ENCODE assay signal across 7 mouse cellular contexts in the genomic region with DNA sequence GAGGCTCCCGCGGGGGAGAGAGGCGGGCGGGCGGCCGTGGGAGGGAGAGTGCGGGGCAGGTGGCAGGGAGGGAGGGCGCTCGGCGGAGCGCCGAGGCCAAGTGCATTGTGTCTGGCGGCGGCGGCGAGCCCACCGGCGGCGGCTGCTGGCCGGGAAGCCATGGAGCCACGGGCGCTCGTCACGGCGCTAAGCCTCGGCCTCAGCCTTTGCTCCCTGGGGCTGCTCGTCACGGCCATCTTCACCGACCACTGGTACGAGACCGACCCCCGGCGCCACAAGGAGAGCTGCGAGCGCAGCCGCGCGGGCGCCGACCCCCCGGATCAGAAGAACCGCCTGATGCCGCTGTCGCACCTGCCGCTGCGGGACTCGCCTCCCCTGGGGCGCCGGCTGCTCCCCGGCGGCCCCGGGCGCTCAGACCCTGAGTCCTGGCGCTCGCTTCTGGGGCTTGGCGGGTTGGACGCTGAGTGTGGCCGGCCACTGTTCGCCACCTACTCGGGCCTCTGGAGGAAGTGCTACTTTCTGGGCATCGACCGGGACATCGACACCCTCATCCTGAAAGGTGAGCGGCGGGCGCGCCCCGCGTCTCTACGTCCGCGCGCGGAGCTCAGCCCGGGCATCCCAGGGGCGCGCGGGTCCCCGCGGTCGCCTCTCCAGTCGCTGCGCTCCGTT. TPM values are rescaled to one million over a fixed set of nuclear protein-coding genes. Genes with fewer than 3 reads are reported as not detected.
DNase-seq lines count a peak whose midpoint lies in the region; ATAC-seq and TF ChIP-seq lines count a peak whose summit lies in the region.

A gene (plus strand): TSS at position 103 of the 669 bp plus-strand sequence.

- H3K9me3 ChIP-seq in E14TG2a.4 (ENCODE audit: low read length), result no peaks in the 10 kb centered on the region
- no peaks in the 10 kb centered on the region for H3K9me3 ChIP-seq in midbrain, embryonic 13.5 days

- ATAC-seq in midbrain, embryonic 13.5 days, result peak; percentile 87

- TF ChIP-seq CTCF in E14TG2a.4 (conservative IDR thresholded peaks at IDR 0.05; ENCODE audit: low read length), result no peak

- intact Hi-C loops in left cerebral cortex, postnatal 4 days (cut with DNase I), result no loop called here

- H3K4me3 ChIP-seq in E14TG2a.4 (replicated peaks; ENCODE audit: low read length), result peak within 1 kb of the TSS; percentile 89
- peak within 1 kb of the TSS; percentile 85 for H3K4me3 ChIP-seq in midbrain, embryonic 13.5 days (replicated peaks)

- H3K27me3 ChIP-seq in E14TG2a.4 (ENCODE audit: insufficient read depth, low read length), result peaks cover 69% of the 10 kb centered on the region
- no peaks in the 10 kb centered on the region for H3K27me3 ChIP-seq in midbrain, embryonic 13.5 days

- H3K27ac ChIP-seq in midbrain, embryonic 13.5 days, result peak within 1 kb of the TSS; percentile 84

- H3K4me1 ChIP-seq in E14TG2a.4 (replicated peaks; ENCODE audit: low read depth, low read length), result peaks cover 6% of the 10 kb centered on the region
- peaks cover 28% of the 10 kb centered on the region for H3K4me1 ChIP-seq in midbrain, embryonic 13.5 days (replicated peaks)

- H3K4me2 ChIP-seq in midbrain, embryonic 13.5 days (replicated peaks), result peak within 1 kb of the TSS; percentile 83

- H3K9ac ChIP-seq in midbrain, embryonic 13.5 days (replicated peaks), result peak within 1 kb of the TSS; percentile 94

- peak; percentile 36 for DNase-seq in Muller cell, postnatal 12 days (ENCODE audit: inconsistent ontology term)
- peak; percentile 51 for DNase-seq in embryo, embryonic 10 days (ENCODE audit: low spot score)
- DNase-seq in heart, postnatal 4 days, result peak; percentile 34
- no peak for DNase-seq in left cerebral cortex, postnatal 4 days
- peak; percentile 41 for DNase-seq in thymus, postnatal 4 days

- H3K36me3 ChIP-seq in E14TG2a.4 (ENCODE audit: insufficient read depth, low read length), result no peaks in the 10 kb centered on the region
- no peaks in the 10 kb centered on the region for H3K36me3 ChIP-seq in midbrain, embryonic 13.5 days

- WGBS in midbrain, embryonic 13.5 days, result under 1% methylated on average over 64 of the region's 84 CpGs

RNA-seq across cellular contexts. Expression of the gene that starts here (rescaled TPM):
- total RNA-seq in heart, postnatal 4 days (2021), result 1 to 10 TPM; 3.2 TPM
- 10 to 100 TPM; 37.9 to 41.7 TPM for total RNA-seq in left cerebral cortex, postnatal 4 days (2021)
- polyA plus RNA-seq in midbrain, embryonic 13.5 days (2015; fragmentation: Nextera tagmentation; extraction: Ambion mirVana), result 25.7 and 32.0 TPM in 2 replicates

Comparison
In these comparisons a context has a peak if more than half of its experiments do, and no peak if none do; other contexts are left out.
1. RNA of the gene that starts here (total RNA-seq): 37.9 to 41.7 TPM in left cerebral cortex, postnatal 4 days; 3.2 TPM in heart, postnatal 4 days; every median in the first group is over 4 times any median in the second.